Mouse (Mus musculus) liver, adult 2 months (tissue): ENCODE results near the gene Chaf1a.

Experiments
- CTCF ChIP-seq: fragments of 200-500 bp; IDR thresholded peaks from 2 replicates; pipeline ENCODE4 v1.5.1; 2011; ENCODE audit warnings: low read depth, low read length, control low read depth
- POLR2A ChIP-seq: fragments of 200-500 bp; IDR thresholded peaks from 2 replicates; pipeline ENCODE4 v1.6.1; 2011; ENCODE audit warnings: low read length, control low read depth; ENCODE audit not compliant: insufficient read depth; ENCODE audit errors: extremely low read depth

- no peak for TF ChIP-seq CTCF
- TF ChIP-seq POLR2A, result no peak
Measured at GRCm38 (mm10) chr17:56017848-56018247, 22.4 kb upstream of the Chaf1a start.
